Mouse (Mus musculus): Measurements from ENCODE around the gene Vmn1r115. TPM values are rescaled to one million over a fixed set of nuclear protein-coding genes. Genes with fewer than 3 reads are reported as not detected.
"Not testable (repeated sequence)": the region's sequence is repeated elsewhere in the genome, so short reads cannot be mapped to it uniquely, and the experiment has no call there.

Vmn1r115 gene
- polyA plus RNA-seq (2012; rRNA removed): not detected in 2 replicates

DNA sequence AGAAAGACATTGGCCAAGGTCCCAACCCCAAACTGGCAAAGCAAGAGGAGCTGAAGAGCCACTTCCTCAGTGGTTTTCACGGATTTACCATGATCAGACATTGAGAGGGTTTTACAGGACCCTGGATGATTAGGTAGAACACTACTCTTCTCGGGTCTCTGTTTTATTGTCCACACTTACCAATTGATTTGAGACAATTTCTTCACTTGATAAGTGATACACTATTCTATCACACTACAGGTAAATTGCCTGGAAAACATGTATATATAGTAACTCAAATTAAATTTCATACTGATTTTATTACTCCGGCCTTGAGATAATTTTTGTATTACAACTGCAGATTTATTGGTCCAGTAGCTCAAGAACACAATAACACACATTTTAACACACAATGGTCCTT is at the start of gene Vmn1r115:
TSS of gene Vmn1r115 (minus strand) at position 101 of the 400 bp plus-strand sequence.
- not testable (repeated sequence) for DNase-seq (ENCODE audit: low read depth)

DNA sequence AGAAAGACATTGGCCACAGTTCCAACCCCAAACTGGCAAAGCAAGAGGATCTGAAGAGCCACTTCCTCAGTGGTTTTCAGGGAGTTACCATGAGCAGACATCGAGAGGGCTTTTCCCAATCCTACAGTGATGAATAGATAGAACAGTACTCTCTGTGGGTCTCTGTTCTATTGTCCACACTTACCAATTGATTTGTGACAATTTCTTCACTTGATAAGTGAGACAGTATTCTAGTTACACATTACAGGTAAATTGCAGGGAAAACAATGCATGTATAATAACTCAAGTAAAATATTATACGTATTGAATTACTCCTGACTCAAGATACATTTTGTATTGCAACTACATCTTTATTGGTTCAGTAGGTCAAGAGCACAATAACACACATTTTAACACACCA is 39.2 kb upstream of the Vmn1r115 start, which contains the start of gene Vmn1r117:
TSS of gene Vmn1r117 (minus strand) at position 101 of the 400 bp plus-strand sequence.
- not testable (repeated sequence) for DNase-seq (ENCODE audit: low read depth)

DNA sequence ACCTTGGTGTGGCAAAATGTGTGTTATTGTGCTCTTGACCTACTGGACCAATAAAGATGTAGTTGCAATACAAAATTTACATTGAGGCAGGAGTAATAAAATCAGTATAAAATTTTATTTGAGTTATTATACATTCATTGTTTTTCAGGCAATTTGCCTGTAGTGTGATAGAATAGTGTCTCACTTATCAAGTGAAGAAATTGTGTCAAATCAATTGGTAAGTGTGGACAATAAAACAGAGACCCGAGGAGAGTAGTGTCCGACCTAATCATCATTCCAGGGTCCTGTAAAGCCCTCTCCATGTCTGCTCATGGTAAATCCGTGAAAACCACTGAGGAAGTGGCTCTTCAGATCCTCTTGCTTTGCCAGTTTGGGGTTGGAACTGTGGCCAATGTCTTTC is 27.2 kb upstream of the Vmn1r115 start, which contains the start of gene Vmn1r116:
TSS of gene Vmn1r116 (plus strand) at position 301 of the 400 bp plus-strand sequence.
- not testable (repeated sequence) for DNase-seq (ENCODE audit: low read depth)

DNA sequence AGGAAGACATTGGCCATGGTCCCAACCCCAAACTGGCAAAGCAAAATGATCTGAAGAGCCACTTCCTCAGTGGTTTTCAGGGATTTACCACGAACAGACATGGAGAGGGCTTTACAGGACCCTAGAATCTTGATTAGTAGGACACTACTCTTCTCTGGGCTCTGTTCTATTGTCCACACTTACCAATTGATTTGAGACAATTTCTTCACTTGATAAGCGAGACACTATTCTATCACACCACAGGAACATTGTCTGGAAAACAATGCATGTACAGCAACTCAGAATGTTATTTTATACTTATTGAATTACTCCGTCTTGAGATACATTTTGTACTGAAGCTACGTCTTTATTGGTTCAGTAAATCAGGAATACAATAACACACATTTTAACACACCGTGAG is 32.7 kb downstream of the Vmn1r115 start, which contains the start of gene Vmn1r114:
TSS of gene Vmn1r114 (minus strand) at position 101 of the 400 bp plus-strand sequence.
- not testable (repeated sequence) for DNase-seq (ENCODE audit: low read depth)

Other genes starting within 250 kb of the Vmn1r115 start
- not detected in 2 replicates for gene Gm4513, start 246.0 kb downstream of the Vmn1r115 start, polyA plus RNA-seq (2012; rRNA removed)
- not detected in 2 replicates for gene Vmn1r107, start 176.1 kb downstream of the Vmn1r115 start, polyA plus RNA-seq (2012; rRNA removed)
- gene Vmn1r111, start 141.8 kb downstream of the Vmn1r115 start, polyA plus RNA-seq (2012; rRNA removed): not detected in 2 replicates
- not detected in 2 replicates for gene Gm10668, start 114.4 kb downstream of the Vmn1r115 start, polyA plus RNA-seq (2012; rRNA removed)
- not detected in 2 replicates for gene Vmn1r112, start 73.8 kb downstream of the Vmn1r115 start, polyA plus RNA-seq (2012; rRNA removed)
- gene Vmn1r113, start 57.7 kb downstream of the Vmn1r115 start, polyA plus RNA-seq (2012; rRNA removed): not detected in 2 replicates
- not detected in 2 replicates for gene Vmn1r114, start 32.8 kb downstream of the Vmn1r115 start, polyA plus RNA-seq (2012; rRNA removed)
- not detected in 2 replicates for gene Vmn1r116, start 27.3 kb upstream of the Vmn1r115 start, polyA plus RNA-seq (2012; rRNA removed)
- gene Vmn1r117, start 39.1 kb upstream of the Vmn1r115 start, polyA plus RNA-seq (2012; rRNA removed): not detected in 2 replicates
- not detected in 2 replicates for gene Vmn1r118, start 67.4 kb upstream of the Vmn1r115 start, polyA plus RNA-seq (2012; rRNA removed)
- not detected in 2 replicates for gene Vmn1r119, start 167.5 kb upstream of the Vmn1r115 start, polyA plus RNA-seq (2012; rRNA removed)
- not detected in 2 replicates for gene Vmn1r120, start 208.8 kb upstream of the Vmn1r115 start, polyA plus RNA-seq (2012; rRNA removed)